Mouse (Mus musculus) limb, embryonic 14.5 days (tissue): ENCODE results near the gene B3galt4. TPM values are rescaled to one million over a fixed set of nuclear protein-coding genes. Genes with fewer than 3 reads are reported as not detected.

Experiments used
- ATAC-seq: fragments of 200-750 bp; cut with Nextera tagmentation; 2 replicates; pipeline ENCODE4 v1.8.0; 2017; ENCODE audit warnings: low read depth, moderate number of reproducible peaks, moderate TSS enrichment; ENCODE audit not compliant: low FRiP score
- DNase-seq: peaks from one replicate; pipeline ENCODE4 v3.0.0-alpha.2; 2015; ENCODE audit warnings: low spot score
- H3K27ac ChIP-seq: fragments of 300-500 bp; sonication (generic); replicated peaks from 2 replicates; pipeline ENCODE4 v1.5.1; 2014; ENCODE audit warnings: low read depth, mild to moderate bottlenecking, low read length, moderate library complexity, mixed read lengths
- H3K27me3 ChIP-seq: fragments of 300-500 bp; sonication (generic); 2 replicates; pipeline ENCODE4 v1.6.1; 2014; ENCODE audit warnings: low read length, mixed read lengths; ENCODE audit not compliant: control insufficient read depth, insufficient read depth
- H3K36me3 ChIP-seq: fragments of 300-500 bp; sonication (generic); 2 replicates; pipeline ENCODE4 v1.6.1; 2014; ENCODE audit warnings: mild to moderate bottlenecking, low read length, moderate library complexity, mixed read lengths; ENCODE audit not compliant: control insufficient read depth, insufficient read depth
- H3K4me1 ChIP-seq: fragments of 300-500 bp; sonication (generic); 2 replicates; pipeline ENCODE4 v1.6.1; 2014; ENCODE audit warnings: antibody characterized with exemption, low read length, mixed read lengths; ENCODE audit not compliant: control insufficient read depth, insufficient read depth
- H3K4me2 ChIP-seq: fragments of 300-500 bp; sonication (generic); replicated peaks from 2 replicates; pipeline ENCODE4 v1.6.1; 2014; ENCODE audit warnings: low read depth, mild to moderate bottlenecking, low read length, moderate library complexity; ENCODE audit not compliant: severe bottlenecking
- H3K4me3 ChIP-seq: fragments of 300-500 bp; sonication (generic); replicated peaks from 2 replicates; pipeline ENCODE4 v1.5.1; 2014; ENCODE audit warnings: low read length
- H3K9ac ChIP-seq: fragments of 300-500 bp; sonication (generic); 2 replicates; pipeline ENCODE4 v1.6.1; 2014; ENCODE audit warnings: mild to moderate bottlenecking, low read depth, low read length, moderate library complexity; ENCODE audit not compliant: severe bottlenecking
- H3K9me3 ChIP-seq: fragments of 300-500 bp; sonication (generic); 2 replicates; pipeline ENCODE4 v1.6.1; 2016; ENCODE audit warnings: low read length; ENCODE audit not compliant: control insufficient read depth
- POLR2A ChIP-seq: fragments of 200-500 bp; IDR thresholded peaks from 2 replicates; pipeline ENCODE4 v1.8.0; 2012; ENCODE audit warnings: inconsistent platforms, mild to moderate bottlenecking, moderate library complexity, borderline replicate concordance; ENCODE audit not compliant: insufficient read depth, insufficient read length; ENCODE audit errors: extremely low read depth
- whole genome bisulfite sequencing: fragments of 180-500 bp; shearing (Covaris S2); extraction: QIAGEN DNeasy Blood & Tissue Kit; methylation state at CpG from one replicate; pipeline ENCODE4 v1.1.7; 2014; 5-methylcytosine and 5-hydroxymethylcytosine counted together
- polyA plus RNA-seq, 2 experiments: library from polyadenylated mRNA; depleted of rRNA in 1 of 2; stranded (reverse) in 1 of 2; unstranded in 1 of 2; fragments of >200 nt; fragmentation: Nextera tagmentation in 1 of 2; extraction: Ambion mirVana in 1 of 2; gene quantifications; 2 replicates each; pipeline versions ENCODE4 v1.2.1 to v1.2.3; 2012 to 2014

The B3galt4 gene
- polyA plus RNA-seq, 2 experiments, result 4.0 to 7.7 TPM

DNA sequence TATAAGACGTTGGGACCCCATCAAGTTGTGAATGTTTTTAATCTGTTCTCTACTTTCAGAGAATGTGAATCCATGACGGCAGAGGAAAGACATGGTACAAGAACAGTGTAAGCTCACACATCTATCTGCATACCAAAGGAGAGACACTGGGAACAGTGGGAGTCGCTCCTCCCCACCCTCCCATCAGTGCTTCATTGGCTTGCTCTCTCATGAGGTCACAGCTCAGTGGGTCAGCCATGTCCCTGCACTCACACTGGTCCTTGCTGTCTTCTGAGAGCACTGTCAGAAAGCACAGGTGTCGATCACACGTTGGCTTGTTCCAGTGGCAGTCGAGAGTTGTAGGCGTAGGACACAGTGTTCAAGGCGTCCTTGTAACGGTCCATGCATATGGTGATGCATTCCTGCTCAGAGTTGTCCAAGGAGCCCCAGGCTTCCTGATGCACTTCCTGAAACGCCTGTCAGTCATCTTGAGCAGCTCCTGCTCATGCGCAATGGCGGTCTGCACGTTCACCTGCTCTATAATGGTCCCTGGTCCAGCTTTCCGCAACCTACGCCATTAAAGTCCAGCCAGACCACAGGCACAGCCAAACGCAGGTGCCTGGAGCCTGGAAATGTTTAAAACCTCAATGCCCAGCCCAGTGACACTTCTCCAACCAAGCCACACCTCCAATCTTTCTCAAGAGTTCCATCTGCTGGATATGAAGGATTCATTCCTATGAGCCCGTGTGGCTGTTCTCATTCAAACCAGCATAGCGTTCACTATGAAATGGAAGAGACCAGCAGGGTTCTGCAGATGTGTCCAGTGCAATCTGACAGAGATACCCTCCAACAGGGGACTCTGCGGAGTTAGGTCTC lies 29.1 kb upstream of the B3galt4 start:
- no peak for TF ChIP-seq POLR2A
- H3K27ac ChIP-seq, result no peak overlapping the region
- no peaks in the 10 kb centered on the region for H3K4me1 ChIP-seq
- no peaks in the 10 kb centered on the region for H3K36me3 ChIP-seq
- H3K4me3 ChIP-seq, result no peak overlapping the region
- DNase-seq (peak; percentile 14), ATAC-seq (no peak)
- no peak overlapping the region for H3K9ac ChIP-seq
- H3K4me2 ChIP-seq, result peak overlapping the region; percentile 56
- 73% methylated on average over 19 of the region's 19 CpGs for WGBS
- H3K9me3 ChIP-seq, result no peaks in the 10 kb centered on the region
- peaks cover 29% of the 10 kb centered on the region for H3K27me3 ChIP-seq

DNA sequence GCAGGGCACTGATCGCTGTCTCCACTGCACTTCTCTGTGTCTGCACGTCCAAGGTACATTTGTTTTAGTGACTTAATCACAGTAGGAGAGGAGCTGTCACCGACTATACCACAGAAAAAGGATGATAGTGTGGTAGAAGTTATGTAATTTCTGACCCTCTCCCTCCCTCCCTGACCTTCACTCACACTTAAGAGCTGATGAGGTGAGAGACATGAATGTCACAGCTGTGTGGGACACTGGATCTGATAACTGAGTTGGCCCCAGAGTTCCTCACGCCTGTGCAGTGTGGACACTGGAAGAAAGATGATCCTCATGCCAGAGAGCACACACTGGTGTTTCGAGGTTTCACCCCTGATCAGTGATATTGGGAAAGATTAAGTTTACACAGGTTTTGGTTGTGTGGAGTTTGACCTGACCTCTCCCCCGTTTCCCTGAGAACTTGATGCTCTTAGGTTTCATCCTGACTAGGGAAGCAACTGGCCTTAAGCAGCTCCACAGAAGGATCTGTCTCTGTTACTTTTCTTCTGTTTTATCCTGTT lies 28.3 kb upstream of the B3galt4 start:
- H3K4me2 ChIP-seq, result no peak overlapping the region
- H3K27ac ChIP-seq, result no peak overlapping the region
- H3K4me3 ChIP-seq, result no peak overlapping the region
- no peak for TF ChIP-seq POLR2A
- 61% methylated on average over 6 of the region's 6 CpGs for WGBS
- no peaks in the 10 kb centered on the region for H3K36me3 ChIP-seq
- no peaks in the 10 kb centered on the region for H3K9me3 ChIP-seq
- H3K4me1 ChIP-seq, result no peaks in the 10 kb centered on the region
- ATAC-seq (no peak), DNase-seq (no peak)
- no peak overlapping the region for H3K9ac ChIP-seq
- H3K27me3 ChIP-seq, result peaks cover 29% of the 10 kb centered on the region

GRCm38 (mm10) chr17:33978631-33979031 lies 27.3 kb upstream of the B3galt4 start:
- no peaks in the 10 kb centered on the region for H3K36me3 ChIP-seq
- DNase-seq (no peak), ATAC-seq (no peak)
- peaks cover 29% of the 10 kb centered on the region for H3K27me3 ChIP-seq
- H3K4me3 ChIP-seq, result peak overlapping the region; percentile 27
- no peak overlapping the region for H3K27ac ChIP-seq
- peak overlapping the region; percentile 34; the same call in 1 of the 2 replicates for H3K9ac ChIP-seq
- no peaks in the 10 kb centered on the region for H3K9me3 ChIP-seq
- H3K4me1 ChIP-seq, result no peaks in the 10 kb centered on the region
- H3K4me2 ChIP-seq, result peak overlapping the region; percentile 49
- WGBS, result 10% methylated on average over 15 of the region's 17 CpGs
- no peak for TF ChIP-seq POLR2A

GRCm38 (mm10) chr17:33977861-33978557 lies 26.7 kb upstream of the B3galt4 start:
- 3% methylated on average over 57 of the region's 57 CpGs for WGBS
- peak overlapping the region; percentile 34 for H3K9ac ChIP-seq
- no peaks in the 10 kb centered on the region for H3K4me1 ChIP-seq
- no peaks in the 10 kb centered on the region for H3K9me3 ChIP-seq
- peaks cover 29% of the 10 kb centered on the region for H3K27me3 ChIP-seq
- no peak overlapping the region for H3K27ac ChIP-seq
- H3K4me3 ChIP-seq, result peak overlapping the region; percentile 27
- ATAC-seq, result no peak
- no peak for DNase-seq
- peak overlapping the region; percentile 49 for H3K4me2 ChIP-seq
- no peaks in the 10 kb centered on the region for H3K36me3 ChIP-seq
- no peak for TF ChIP-seq POLR2A

DNA sequence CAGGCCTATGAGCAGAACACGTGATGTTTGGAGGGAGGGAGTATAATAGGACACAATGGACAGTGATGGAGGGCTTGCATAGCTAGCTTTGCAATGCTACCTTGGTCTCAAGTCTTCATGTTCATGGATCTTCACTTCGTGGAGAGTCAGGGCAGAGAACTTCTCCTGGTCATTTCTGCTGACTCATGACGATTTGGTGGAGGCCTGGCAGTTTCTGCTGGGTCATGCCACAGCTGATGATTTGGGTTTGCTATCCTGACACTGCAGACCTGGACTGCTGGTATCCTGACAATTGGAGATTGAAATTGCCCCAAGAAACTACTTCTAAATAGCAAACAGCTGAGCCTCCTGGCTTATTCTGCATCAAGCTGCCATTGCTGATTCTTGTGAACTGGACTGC lies 22.3 kb upstream of the B3galt4 start:
- Histone ChIP-seq H3K36me3 (no peaks in the 10 kb centered on the region), H3K4me2 (no peak overlapping the region), H3K27ac (no peak overlapping the region), H3K4me1 (no peaks in the 10 kb centered on the region), H3K9me3 (no peaks in the 10 kb centered on the region), H3K27me3 (peaks cover 11% of the 10 kb centered on the region), H3K4me3 (no peak overlapping the region), H3K9ac (no peak overlapping the region)
- TF ChIP-seq POLR2A, result no peak
- ATAC-seq (no peak), DNase-seq (no peak)
- WGBS, result 68% methylated on average over 3 of the region's 3 CpGs
